20 mouse cellular contexts compared by ENCODE assay signal in genomic region chr11:61439170-61439569, GRCm38 (mm10). TPM values are rescaled to one million over a fixed set of nuclear protein-coding genes. Genes with fewer than 3 reads are reported as not detected.
"Had no signal": no experiment of that assay in that cellular context is flagged by ENCODE, and none has a peak within 500 bp of the region (broad histone marks: within the 10 kb centered on the region; RNA-seq: fewer than 3 reads in every experiment).

No protein-coding gene starts in this region.

- H3K9me3 ChIP-seq: midbrain, embryonic 13.5 days; midbrain, embryonic 15.5 days; neural tube, embryonic 12.5 days had no signal

- H3K4me2 ChIP-seq: lung, embryonic 14.5 days; midbrain, embryonic 11.5 days; midbrain, embryonic 13.5 days; midbrain, embryonic 15.5 days; neural tube, embryonic 12.5 days had no signal

- H3K27ac ChIP-seq: macrophage; midbrain, embryonic 13.5 days; midbrain, embryonic 15.5 days; neural tube, embryonic 12.5 days had no signal

- ATAC-seq: midbrain, embryonic 13.5 days; midbrain, embryonic 15.5 days had no signal

- H3K4me3 ChIP-seq: megakaryocyte, embryonic 14.5 days; midbrain, embryonic 13.5 days; midbrain, embryonic 15.5 days; neural tube, embryonic 12.5 days had no signal

- H3K36me3 ChIP-seq: midbrain, embryonic 13.5 days; midbrain, embryonic 15.5 days; neural tube, embryonic 12.5 days had no signal

- H3K27me3 ChIP-seq: midbrain, embryonic 13.5 days; midbrain, embryonic 15.5 days; neural tube, embryonic 12.5 days had no signal

- DNase-seq: lung, adult 18-20 months; lung, embryonic 14.5 days; lung, postnatal 14 days; lung, postnatal 36 days; right cerebral cortex, postnatal 25 days; right cerebral cortex, postnatal 4 days; spleen, adult 18-20 months; thymus, adult 18-20 months; thymus, postnatal 14 days; thymus, postnatal 36 days had no signal

- H3K9ac ChIP-seq: lung, embryonic 14.5 days; midbrain, embryonic 13.5 days; midbrain, embryonic 15.5 days; neural tube, embryonic 12.5 days had no signal

RNA-seq across cellular contexts. Expression of gene Rnf112, which starts 14.8 kb away (rescaled TPM):
- total RNA-seq: megakaryocyte progenitor cell, adult 5-6 weeks; monocyte, adult 5-6 weeks; neutrophil, adult 5-6 weeks had no signal
- polyA plus RNA-seq: macrophage; thymus, postnatal 0 days had no signal

RNA-seq across cellular contexts. Expression of gene Mfap4, which starts 46.1 kb away (rescaled TPM):
- total RNA-seq: megakaryocyte progenitor cell, adult 5-6 weeks; monocyte, adult 5-6 weeks; neutrophil, adult 5-6 weeks had no signal
- polyA plus RNA-seq: macrophage had no signal
